Mouse (Mus musculus): ENCODE data around the gene Rnf183. TPM values are rescaled to one million over a fixed set of nuclear protein-coding genes. Genes with fewer than 3 reads are reported as not detected.

Rnf183 gene
- polyA plus RNA-seq, 1 experiment from 2014 or later, result not detected

DNA sequence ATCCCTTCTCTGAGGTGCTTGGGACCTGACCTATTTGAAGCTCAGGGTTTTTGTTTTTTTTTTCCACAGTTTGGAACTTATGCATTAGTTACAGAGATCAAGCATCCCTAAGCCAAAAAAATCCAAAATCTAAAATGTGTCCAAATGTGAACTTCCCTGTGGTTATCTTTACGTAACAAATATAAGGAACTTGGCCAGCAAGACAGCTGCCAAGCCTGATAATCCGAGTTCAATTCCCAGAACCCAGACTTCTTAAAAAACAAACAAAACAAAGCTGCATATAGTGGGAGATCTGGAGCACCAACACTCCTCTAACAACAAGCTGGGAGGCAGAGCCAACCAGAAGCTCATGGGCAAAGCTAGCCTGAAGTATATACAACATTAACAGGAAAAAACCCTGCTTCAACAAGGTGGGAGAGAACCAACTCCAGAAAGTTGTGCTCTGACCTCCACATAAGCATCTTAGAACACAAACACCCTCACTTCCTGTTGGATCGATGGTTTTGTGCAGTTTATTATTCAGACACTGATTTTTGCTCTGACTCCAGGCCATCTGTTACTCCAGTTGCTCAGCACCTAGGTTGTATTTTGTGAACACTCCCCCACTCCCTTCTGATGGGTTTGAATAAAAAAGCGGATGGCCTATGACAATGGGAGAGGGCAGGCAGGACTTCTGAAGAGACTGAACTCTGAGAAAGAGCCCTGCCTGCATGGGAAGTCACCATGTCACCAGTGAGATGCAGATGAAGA is 37.3 kb downstream of the Rnf183 start:
- no peak overlapping the region for H3K4me3 ChIP-seq
- H3K27ac ChIP-seq, result no peak overlapping the region
- no peaks in the 10 kb centered on the region for H3K9me3 ChIP-seq
- peaks cover 88% of the 10 kb centered on the region for H3K36me3 ChIP-seq
- H3K4me2 ChIP-seq (replicated peaks), result no peak overlapping the region
- no peak for ATAC-seq (ENCODE audit: low FRiP score, low read depth)
- no peaks in the 10 kb centered on the region for H3K27me3 ChIP-seq
- H3K4me1 ChIP-seq, result no peaks in the 10 kb centered on the region
- H3K9ac ChIP-seq, result no peak overlapping the region
- 89% methylated on average over 4 of the region's 4 CpGs for WGBS

- Histone ChIP-seq H3K9ac (no peak overlapping the region), H3K4me1 (no peaks in the 10 kb centered on the region), H3K27ac (no peak overlapping the region), H3K27me3 (no peaks in the 10 kb centered on the region), H3K9me3 (no peaks in the 10 kb centered on the region), H3K4me3 (no peak overlapping the region), H3K36me3 (peaks cover 86% of the 10 kb centered on the region), H3K4me2 (replicated peaks) (no peak overlapping the region)
- WGBS, result 100% methylated on average over 1 of the region's 1 CpGs
- no peak for ATAC-seq (ENCODE audit: low FRiP score, low read depth)
Measured at GRCm38 (mm10) chr4:62395806-62396205, 39.2 kb downstream of the Rnf183 start.

DNA sequence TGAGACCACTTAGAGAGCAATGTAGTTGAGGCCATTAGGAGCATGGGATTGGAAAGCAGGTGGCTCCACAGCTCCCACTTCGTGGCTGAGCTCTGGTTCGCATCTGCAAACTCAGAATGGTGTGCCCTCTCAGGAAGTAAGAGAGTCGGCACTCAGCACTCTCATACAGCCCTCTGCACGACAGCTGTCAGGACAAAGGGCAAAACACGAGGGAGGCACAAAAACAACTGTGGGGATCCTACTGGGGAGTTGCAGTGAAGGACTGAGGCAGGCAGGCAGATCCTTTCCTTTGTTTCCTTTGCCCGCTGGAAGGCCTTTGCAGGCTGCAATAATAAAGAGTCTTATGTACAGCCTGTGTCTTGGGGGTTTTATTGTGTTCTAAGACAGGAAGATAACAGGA is 41.6 kb downstream of the Rnf183 start:
- Histone ChIP-seq H3K36me3 (peaks cover 85% of the 10 kb centered on the region), H3K27me3 (no peaks in the 10 kb centered on the region), H3K4me3 (no peak overlapping the region), H3K9ac (no peak overlapping the region), H3K27ac (no peak overlapping the region), H3K9me3 (no peaks in the 10 kb centered on the region), H3K4me1 (no peaks in the 10 kb centered on the region), H3K4me2 (replicated peaks) (no peak overlapping the region)
- peak; percentile 32; the same call in 1 of the 2 replicates for ATAC-seq (ENCODE audit: low FRiP score, low read depth)
- 61% methylated on average over 6 of the region's 6 CpGs for WGBS

DNA sequence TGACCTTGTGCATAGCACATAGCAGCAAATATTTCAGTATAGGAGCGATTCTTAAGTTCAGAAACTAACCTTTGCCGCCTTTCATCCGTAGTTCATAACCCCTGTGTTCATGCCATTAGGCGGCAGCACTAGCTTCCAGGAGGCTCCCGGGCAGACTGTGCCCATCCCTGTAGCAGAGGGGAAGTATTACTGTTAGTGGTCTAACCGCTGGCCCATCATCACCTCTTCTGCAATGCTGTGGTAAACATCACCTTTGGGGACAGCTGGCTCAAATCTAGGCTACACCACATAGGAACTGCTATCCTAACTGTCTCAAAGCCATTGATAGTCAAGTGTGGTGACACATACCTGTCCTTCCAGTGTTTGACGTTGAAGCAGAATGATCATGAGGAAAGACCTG is 43.2 kb downstream of the Rnf183 start:
- Histone ChIP-seq H3K27me3 (no peaks in the 10 kb centered on the region), H3K9me3 (no peaks in the 10 kb centered on the region)

DNA sequence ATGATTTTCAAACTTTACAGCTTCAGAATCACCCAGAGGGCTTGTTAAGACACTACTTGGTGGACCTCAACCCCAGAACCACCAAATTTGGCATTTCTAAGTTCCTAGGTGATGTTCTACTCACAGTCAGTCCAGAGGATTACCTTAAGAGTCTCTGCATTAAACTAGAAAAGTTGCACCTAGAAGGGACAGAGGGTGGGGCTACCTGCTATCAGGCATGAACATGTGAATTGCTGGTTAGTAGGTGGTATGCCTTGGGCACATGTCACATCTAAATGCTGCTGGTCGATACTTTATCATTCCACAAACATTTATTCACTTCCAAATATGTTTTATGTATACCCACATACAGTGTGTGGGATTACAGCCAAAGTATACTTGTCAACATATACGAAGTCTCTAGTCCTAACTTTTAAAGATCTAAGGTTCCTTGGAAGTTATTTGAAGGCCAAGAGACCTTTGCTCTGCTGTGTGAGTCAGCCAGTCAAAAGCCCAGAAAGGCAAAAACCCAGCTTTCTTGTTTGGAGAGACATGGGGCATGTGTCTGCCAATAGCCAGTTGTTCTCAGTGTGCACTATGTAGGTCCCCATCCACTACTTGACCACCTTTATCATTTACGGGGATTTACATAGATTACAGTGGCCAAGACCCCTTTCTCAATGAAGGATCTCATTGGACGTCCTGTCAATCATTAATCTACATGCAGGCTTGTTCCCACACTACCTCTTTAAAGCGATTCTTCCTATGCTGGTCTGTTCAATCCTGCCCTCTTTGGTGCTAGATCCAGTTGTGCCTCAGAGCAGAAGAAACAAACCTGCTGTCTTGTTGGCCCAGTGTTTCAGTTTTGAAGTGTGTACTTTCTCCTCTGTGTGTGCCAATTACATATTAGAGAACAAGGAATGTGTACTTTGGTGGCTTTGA is 45.2 kb downstream of the Rnf183 start:
- Histone ChIP-seq H3K9ac (no peak overlapping the region), H3K4me3 (no peak overlapping the region), H3K36me3 (peaks cover 70% of the 10 kb centered on the region), H3K4me2 (replicated peaks) (no peak overlapping the region), H3K4me1 (no peaks in the 10 kb centered on the region), H3K27me3 (no peaks in the 10 kb centered on the region), H3K9me3 (no peaks in the 10 kb centered on the region), H3K27ac (no peak overlapping the region)
- ATAC-seq (ENCODE audit: low FRiP score, low read depth), result no peak
- WGBS, result 88% methylated on average over 5 of the region's 5 CpGs

More for the DNA sequence above, 43.2 kb downstream of the Rnf183 start:
- H3K27ac ChIP-seq, result no peak overlapping the region
- H3K36me3 ChIP-seq, result peaks cover 81% of the 10 kb centered on the region
- H3K4me3 ChIP-seq, result no peak overlapping the region
- ATAC-seq (ENCODE audit: low FRiP score, low read depth), result no peak
- 89% methylated on average over 7 of the region's 7 CpGs for WGBS
- no peak overlapping the region for H3K9ac ChIP-seq
- no peak overlapping the region for H3K4me2 ChIP-seq (replicated peaks)
- H3K4me1 ChIP-seq, result no peaks in the 10 kb centered on the region

DNA sequence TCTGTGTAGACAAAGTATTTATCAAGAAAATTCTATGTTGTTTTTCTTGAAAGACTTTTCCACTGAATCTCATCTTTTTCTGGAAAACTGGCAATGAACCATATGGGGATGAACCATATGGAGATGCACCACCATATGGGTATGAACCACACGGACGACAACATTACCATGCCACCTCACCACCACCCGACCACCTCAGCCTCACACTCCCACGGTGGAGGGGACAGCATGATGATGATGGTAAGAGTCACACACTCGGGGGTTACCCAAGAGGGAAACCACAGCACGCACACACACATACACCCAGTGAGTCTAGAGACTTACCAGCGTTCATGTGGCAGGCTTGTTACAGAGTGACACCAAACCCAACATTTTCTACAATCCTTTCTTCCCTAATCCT is 49.6 kb downstream of the Rnf183 start:
- no peak overlapping the region for H3K4me2 ChIP-seq (replicated peaks)
- 93% methylated on average over 7 of the region's 7 CpGs for WGBS
- H3K4me3 ChIP-seq, result no peak overlapping the region
- H3K9me3 ChIP-seq, result no peaks in the 10 kb centered on the region
- no peak overlapping the region for H3K27ac ChIP-seq
- no peaks in the 10 kb centered on the region for H3K27me3 ChIP-seq
- no peaks in the 10 kb centered on the region for H3K4me1 ChIP-seq
- H3K9ac ChIP-seq, result no peak overlapping the region
- 0 out of 2 replicates have a peak, but pooled peaks have one; percentile 40 for ATAC-seq (ENCODE audit: low FRiP score, low read depth)
- H3K36me3 ChIP-seq, result peaks cover 47% of the 10 kb centered on the region

DNA sequence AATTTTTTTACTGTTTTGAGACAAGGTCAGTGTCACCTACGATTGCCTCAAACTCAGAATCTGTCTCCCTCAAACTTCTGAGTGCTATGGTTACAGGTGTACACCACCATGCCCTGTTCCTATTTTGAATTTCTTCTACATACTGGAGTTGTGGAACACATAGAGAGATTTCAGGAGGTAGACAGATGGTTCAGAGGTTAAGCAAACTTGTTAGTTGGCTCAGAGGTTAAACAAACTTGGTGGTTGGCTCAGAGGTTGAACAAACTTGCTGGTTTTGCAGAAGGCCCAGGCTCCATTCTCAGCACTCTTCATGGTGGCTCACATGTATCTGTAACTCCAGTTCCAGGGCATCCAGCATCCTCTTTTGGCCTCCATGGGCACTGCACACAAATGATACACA is 50.9 kb downstream of the Rnf183 start:
- no peaks in the 10 kb centered on the region for H3K27me3 ChIP-seq
- H3K36me3 ChIP-seq, result peaks cover 36% of the 10 kb centered on the region
- no peak overlapping the region for H3K4me2 ChIP-seq (replicated peaks)
- H3K27ac ChIP-seq, result no peak overlapping the region
- no peak overlapping the region for H3K9ac ChIP-seq
- 88% methylated on average over 1 of the region's 1 CpGs for WGBS
- H3K4me3 ChIP-seq, result no peak overlapping the region
- no peaks in the 10 kb centered on the region for H3K9me3 ChIP-seq
- H3K4me1 ChIP-seq, result no peaks in the 10 kb centered on the region; the same call in 1 of the 2 replicates
- ATAC-seq (ENCODE audit: low FRiP score, low read depth), result no peak

GRCm38 (mm10) chr4:62383752-62384151 is 51.3 kb downstream of the Rnf183 start:
- Histone ChIP-seq H3K9ac (no peak overlapping the region), H3K27me3 (no peaks in the 10 kb centered on the region), H3K4me2 (replicated peaks) (no peak overlapping the region), H3K27ac (no peak overlapping the region), H3K4me3 (no peak overlapping the region), H3K9me3 (no peaks in the 10 kb centered on the region), H3K36me3 (peaks cover 32% of the 10 kb centered on the region), H3K4me1 (no peaks in the 10 kb centered on the region; the same call in 1 of the 2 replicates)
- no peak for ATAC-seq (ENCODE audit: low FRiP score, low read depth)
- 87% methylated on average over 7 of the region's 7 CpGs for WGBS

- 88% methylated on average over 6 of the region's 6 CpGs for WGBS
- H3K9me3 ChIP-seq, result no peaks in the 10 kb centered on the region
Measured at GRCm38 (mm10) chr4:62383207-62383606, 51.8 kb downstream of the Rnf183 start.

DNA sequence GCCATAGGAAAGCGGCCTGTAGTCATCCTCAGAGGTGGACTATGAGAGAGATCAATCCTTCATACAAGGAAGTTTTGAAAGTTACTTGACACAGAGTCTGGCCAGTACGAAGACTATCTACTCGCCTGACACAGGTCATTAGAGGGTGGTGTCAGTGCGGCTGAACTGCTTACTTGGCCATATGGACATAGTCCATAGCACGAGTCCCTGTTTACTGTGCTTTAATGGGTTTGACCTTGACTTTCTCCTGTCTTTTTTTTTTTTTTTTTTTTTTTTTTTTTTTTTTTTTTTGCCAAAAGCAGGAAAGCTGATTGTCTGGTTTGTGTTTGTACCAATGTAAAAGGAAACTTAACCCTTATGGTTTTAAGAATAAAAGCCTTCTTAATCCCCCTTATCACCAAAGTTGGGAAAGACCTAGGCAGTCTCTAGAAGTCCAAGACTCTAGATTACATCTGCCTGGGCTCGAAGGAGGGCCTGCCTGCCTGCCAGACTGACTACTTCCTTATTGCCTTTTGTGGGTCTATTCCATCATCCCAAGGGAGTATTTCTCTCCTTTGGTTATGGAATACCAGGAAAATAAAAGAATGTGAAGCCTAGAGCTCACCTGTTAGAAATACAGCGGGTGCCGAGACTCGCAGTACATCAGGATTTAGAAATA is 55.2 kb downstream of the Rnf183 start:
- no peak overlapping the region for H3K4me3 ChIP-seq
- H3K4me2 ChIP-seq (replicated peaks), result no peak overlapping the region
- no peaks in the 10 kb centered on the region; the same call in 1 of the 2 replicates for H3K4me1 ChIP-seq
- 83% methylated on average over 9 of the region's 9 CpGs for WGBS
- H3K27me3 ChIP-seq, result no peaks in the 10 kb centered on the region
- H3K9me3 ChIP-seq, result no peaks in the 10 kb centered on the region
- H3K36me3 ChIP-seq, result peaks cover 10% of the 10 kb centered on the region; the same call in 1 of the 2 replicates
- ATAC-seq (ENCODE audit: low FRiP score, low read depth), result no peak
- no peak overlapping the region for H3K9ac ChIP-seq
- no peak overlapping the region for H3K27ac ChIP-seq

More at GRCm38 (mm10) chr4:62383207-62383606, 51.8 kb downstream of the Rnf183 start:
- Histone ChIP-seq H3K4me2 (replicated peaks) (no peak overlapping the region), H3K27me3 (no peaks in the 10 kb centered on the region), H3K4me3 (no peak overlapping the region), H3K27ac (no peak overlapping the region), H3K36me3 (peaks cover 27% of the 10 kb centered on the region), H3K4me1 (no peaks in the 10 kb centered on the region; the same call in 1 of the 2 replicates), H3K9ac (no peak overlapping the region)
- ATAC-seq (ENCODE audit: low FRiP score, low read depth), result no peak
